Mouse (Mus musculus) limb, embryonic 10.5 days (tissue): ENCODE measurements around the gene Thoc3. TPM values are rescaled to one million over a fixed set of nuclear protein-coding genes. Genes with fewer than 3 reads are reported as not detected.
A peak's percentile ranks its signal among the peaks of the same experiment; 100 is the strongest.
"Not testable (repeated sequence)": the region's sequence is repeated elsewhere in the genome, so short reads cannot be mapped to it uniquely, and the experiment has no call there.

ENCODE experiments used
- DNase-seq: peaks from one replicate; pipeline ENCODE4 v3.0.0-alpha.2; 2017; ENCODE audit warnings: low spot score
- H3K27ac ChIP-seq: fragments of 300-500 bp; sonication (generic); 2 replicates; pipeline ENCODE4 v1.5.1; 2016; ENCODE audit warnings: mild to moderate bottlenecking
- H3K27me3 ChIP-seq: fragments of 300-500 bp; sonication (generic); 2 replicates; pipeline ENCODE4 v1.6.1; 2016; ENCODE audit warnings: low read depth, mild to moderate bottlenecking; ENCODE audit not compliant: poor library complexity, severe bottlenecking
- H3K36me3 ChIP-seq: fragments of 300-500 bp; sonication (generic); 2 replicates; pipeline ENCODE4 v1.6.1; 2016; ENCODE audit warnings: mild to moderate bottlenecking, moderate library complexity
- H3K4me1 ChIP-seq: fragments of 300-500 bp; sonication (generic); 2 replicates; pipeline ENCODE4 v1.6.1; 2016
- H3K4me3 ChIP-seq: fragments of 300-500 bp; sonication (generic); 2 replicates; pipeline ENCODE4 v1.5.1; 2016; ENCODE audit warnings: mild to moderate bottlenecking, moderate library complexity
- H3K9me3 ChIP-seq: fragments of 300-500 bp; sonication (generic); replicated peaks from 2 replicates; pipeline ENCODE4 v1.6.1; 2016; ENCODE audit warnings: mild to moderate bottlenecking
- WGBS: fragments of 180-500 bp; shearing (Covaris S2); methylation state at CpG from one replicate; pipeline ENCODE4 v1.1.7; 2016; 5-methylcytosine and 5-hydroxymethylcytosine counted together
- polyA plus RNA-seq: library from polyadenylated mRNA; unstranded; fragments of >200 nt; fragmentation: Nextera tagmentation; extraction: Ambion mirVana; gene quantifications from 2 replicates; pipeline ENCODE4 v1.2.1, GENCODE M21; 2016

The Thoc3 gene
- polyA plus RNA-seq = 189 and 192 TPM in 2 replicates

DNA sequence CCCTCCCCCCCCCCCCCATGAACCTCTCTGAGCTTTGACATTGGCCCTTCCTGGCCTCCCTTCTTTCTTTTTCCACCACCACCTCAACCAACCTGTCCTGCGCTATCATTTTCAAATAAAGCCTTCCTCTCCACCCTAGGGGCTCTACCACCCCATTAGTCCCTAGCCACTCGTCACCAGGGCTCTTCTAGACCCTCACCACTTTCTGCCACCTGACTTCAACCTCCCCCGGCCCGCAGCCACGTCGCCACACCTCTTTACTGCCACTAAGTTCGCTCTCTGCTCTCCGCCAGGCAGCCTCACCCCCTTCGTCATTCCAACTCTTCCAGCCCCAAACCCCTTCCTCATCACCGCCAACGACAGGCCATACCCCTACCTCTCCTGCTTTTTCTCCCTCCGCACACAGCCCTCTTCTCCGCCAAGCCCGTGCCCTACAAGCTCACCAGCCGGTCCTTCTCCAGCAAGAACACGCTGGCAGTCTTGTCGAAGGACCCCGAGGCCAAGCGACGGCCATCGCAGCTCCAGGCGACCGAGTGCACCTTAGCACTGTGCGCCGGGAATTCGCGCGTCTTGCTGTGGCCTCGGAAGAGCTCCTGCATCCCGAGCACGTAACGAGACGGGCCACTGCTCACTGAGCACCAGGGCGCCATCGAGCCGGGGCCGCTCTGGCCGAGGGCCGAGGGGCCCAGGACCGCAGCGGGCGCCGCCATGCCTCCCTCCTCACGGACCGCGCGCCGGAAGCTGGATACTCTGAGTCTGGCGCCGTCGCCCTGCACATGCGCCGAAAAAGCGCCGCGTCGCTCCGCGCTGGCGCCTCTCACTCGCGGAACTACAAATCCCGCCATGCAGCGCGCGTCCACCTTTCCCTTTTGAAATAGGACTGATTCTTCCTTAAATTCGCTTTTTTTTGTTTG lies at the start of gene Thoc3:
Gene Thoc3, minus strand, starts transcription at position 752 of the 914 bp plus-strand sequence.
- peak within 1 kb of the TSS; percentile 86 for H3K4me3 ChIP-seq
- H3K27me3 ChIP-seq = no peaks in the 10 kb centered on the region
- peak; percentile 92 for DNase-seq
- H3K27ac ChIP-seq = peak within 1 kb of the TSS; percentile 89
- peaks cover 9% of the 10 kb centered on the region for H3K4me1 ChIP-seq
- H3K9me3 ChIP-seq = no peaks in the 10 kb centered on the region; the same call in 1 of the 2 replicates
- WGBS = under 1% methylated on average over 67 of the region's 67 CpGs
- H3K36me3 ChIP-seq = peaks cover 44% of the 10 kb centered on the region

DNA sequence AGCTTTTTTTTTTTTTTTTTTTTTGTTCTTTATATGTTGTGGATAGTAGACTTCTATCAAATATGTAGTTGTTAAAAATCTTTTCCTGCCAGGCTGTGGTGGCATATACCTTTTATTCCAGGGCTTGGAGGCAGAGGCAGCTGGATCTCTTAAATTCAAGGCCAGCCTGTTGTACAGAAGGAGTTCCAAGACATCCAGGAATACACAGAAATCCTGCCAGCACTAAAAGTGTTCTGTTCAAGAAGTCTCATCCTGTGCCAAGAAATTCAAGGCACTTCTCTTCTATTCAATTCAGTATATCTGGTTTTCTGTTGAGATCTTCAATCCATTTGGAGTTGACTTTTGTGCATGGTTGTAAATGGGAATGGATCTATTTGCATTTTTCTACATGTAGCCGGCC lies 37.3 kb upstream of the Thoc3 start:
- 93% methylated on average over 1 of the region's 1 CpGs for WGBS
- no peak for DNase-seq
- H3K27me3 ChIP-seq = 0 out of 2 replicates have a peak, but pooled peaks cover 4% of the 10 kb centered on the region
- no peak overlapping the region for H3K27ac ChIP-seq
- no peak overlapping the region for H3K4me3 ChIP-seq
- H3K4me1 ChIP-seq = peaks cover 25% of the 10 kb centered on the region
- H3K9me3 ChIP-seq = no peaks in the 10 kb centered on the region
- peaks cover 17% of the 10 kb centered on the region for H3K36me3 ChIP-seq

DNA sequence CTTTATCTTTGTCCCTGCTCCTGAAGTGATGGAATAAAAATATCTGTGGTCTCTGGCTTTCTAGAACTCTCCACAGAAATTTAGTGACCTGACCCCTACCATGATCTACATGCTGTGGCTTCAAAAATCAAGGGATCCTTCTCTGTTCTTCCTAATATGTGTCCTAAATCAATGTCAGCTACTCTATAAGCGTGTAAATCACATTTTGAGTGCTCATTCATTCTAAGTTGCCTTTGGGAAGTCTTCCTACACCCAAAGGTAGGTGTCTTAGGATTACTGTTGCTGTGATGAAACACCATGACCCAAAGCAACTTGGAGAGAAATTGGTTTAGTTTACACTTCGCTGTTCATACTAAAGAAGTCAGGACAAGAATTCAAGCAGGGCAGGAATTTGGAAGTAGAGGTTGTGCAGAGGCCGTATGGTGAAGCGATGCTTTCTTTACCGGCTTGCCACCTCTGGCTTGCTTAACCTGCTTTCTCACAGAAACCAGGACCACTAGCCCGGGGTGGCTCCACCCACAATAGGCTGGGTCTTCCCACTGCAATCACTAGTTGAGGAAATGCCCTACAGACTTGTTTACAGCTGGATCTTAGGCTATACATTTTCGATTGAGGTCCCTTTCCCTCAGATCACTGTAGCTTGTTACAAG lies 36.1 kb upstream of the Thoc3 start:
- peak; percentile 45 for DNase-seq
- H3K4me3 ChIP-seq = peak overlapping the region; percentile 85
- no peaks in the 10 kb centered on the region for H3K9me3 ChIP-seq
- H3K36me3 ChIP-seq = peaks cover 17% of the 10 kb centered on the region
- H3K27ac ChIP-seq = peak overlapping the region; percentile 91
- peaks cover 25% of the 10 kb centered on the region for H3K4me1 ChIP-seq
- 0 out of 2 replicates have a peak, but pooled peaks cover 4% of the 10 kb centered on the region for H3K27me3 ChIP-seq
- 28% methylated on average over 7 of the region's 7 CpGs for WGBS

DNA sequence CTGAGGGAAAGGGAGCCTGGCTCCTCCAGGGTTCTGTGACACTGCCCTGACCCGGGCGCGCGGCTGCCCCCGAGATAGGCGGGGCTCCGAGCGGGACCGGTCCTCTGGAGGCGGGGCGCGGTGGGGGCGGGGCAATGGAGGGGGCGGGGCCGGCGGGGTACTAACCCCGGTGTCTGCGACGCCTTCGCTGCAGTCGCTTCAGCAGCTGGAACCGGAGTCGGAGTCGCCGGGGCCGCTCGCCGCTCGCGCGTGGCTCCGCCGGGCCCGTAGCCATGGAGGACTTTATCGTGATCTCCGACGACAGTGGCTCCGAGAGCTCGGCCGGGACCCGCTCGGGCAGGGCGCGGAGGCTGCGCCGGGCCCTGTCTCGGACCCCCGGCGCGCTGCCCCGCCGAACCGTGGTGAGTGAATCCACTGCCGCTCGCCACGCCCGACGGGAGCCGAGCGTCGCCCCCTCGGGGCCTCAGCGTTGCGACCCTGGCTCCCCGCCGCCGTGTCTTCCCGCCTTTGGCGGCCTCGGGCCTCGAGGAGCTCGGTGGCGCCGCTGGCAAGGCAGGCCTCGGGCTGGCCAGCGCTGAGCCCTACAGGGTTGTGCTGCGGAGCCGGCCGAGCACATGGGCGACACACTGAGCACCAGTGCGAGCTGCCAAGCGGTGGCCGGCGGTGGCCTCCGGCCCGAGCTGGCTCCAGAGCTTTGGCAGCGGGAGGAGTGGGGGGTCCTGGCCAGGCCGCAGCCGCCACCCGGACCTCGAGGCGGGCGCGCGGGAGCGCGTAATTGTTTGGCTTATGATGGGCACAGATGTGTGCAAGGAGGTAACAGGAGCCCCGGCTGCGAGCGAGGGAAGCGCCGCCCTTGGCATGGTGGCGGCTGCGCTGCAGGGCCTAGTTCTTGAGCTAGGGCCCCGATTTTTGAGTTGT lies 35.2 kb upstream of the Thoc3 start, which contains the start of gene Simc1:
Gene Simc1, plus strand, starts transcription at position 176 of the 918 bp plus-strand sequence.
- Histone ChIP-seq H3K36me3 (peaks cover 17% of the 10 kb centered on the region), H3K9me3 (no peaks in the 10 kb centered on the region), H3K4me3 (peak within 1 kb of the TSS; percentile 85), H3K27me3 (0 out of 2 replicates have a peak, but pooled peaks cover 4% of the 10 kb centered on the region), H3K4me1 (peaks cover 25% of the 10 kb centered on the region), H3K27ac (peak within 1 kb of the TSS; percentile 91)
- WGBS = under 1% methylated on average over 96 of the region's 105 CpGs
- peak; percentile 92 for DNase-seq

DNA sequence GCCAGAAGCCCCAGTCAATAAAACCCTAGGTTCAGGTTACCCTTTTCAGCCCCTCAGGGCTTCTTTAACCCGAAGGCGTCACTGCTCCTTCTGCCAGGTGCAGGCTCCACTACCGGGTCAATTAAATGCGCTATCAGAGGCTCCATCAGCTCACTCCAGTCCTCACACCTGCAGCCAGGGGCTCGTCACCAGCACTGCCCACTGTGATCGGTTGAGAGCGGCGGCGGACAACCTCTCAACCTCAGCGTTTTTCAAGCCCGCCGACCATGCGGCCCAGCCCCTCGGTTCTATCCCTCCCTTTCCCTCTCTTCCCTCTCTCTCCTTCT lies 34.6 kb upstream of the Thoc3 start:
- Histone ChIP-seq H3K27ac (peak overlapping the region; percentile 91), H3K27me3 (0 out of 2 replicates have a peak, but pooled peaks cover 4% of the 10 kb centered on the region), H3K36me3 (peaks cover 14% of the 10 kb centered on the region), H3K9me3 (no peaks in the 10 kb centered on the region), H3K4me3 (peak overlapping the region; percentile 85), H3K4me1 (peaks cover 25% of the 10 kb centered on the region)
- WGBS = 0% methylated on average over 14 of the region's 14 CpGs
- no peak for DNase-seq

DNA sequence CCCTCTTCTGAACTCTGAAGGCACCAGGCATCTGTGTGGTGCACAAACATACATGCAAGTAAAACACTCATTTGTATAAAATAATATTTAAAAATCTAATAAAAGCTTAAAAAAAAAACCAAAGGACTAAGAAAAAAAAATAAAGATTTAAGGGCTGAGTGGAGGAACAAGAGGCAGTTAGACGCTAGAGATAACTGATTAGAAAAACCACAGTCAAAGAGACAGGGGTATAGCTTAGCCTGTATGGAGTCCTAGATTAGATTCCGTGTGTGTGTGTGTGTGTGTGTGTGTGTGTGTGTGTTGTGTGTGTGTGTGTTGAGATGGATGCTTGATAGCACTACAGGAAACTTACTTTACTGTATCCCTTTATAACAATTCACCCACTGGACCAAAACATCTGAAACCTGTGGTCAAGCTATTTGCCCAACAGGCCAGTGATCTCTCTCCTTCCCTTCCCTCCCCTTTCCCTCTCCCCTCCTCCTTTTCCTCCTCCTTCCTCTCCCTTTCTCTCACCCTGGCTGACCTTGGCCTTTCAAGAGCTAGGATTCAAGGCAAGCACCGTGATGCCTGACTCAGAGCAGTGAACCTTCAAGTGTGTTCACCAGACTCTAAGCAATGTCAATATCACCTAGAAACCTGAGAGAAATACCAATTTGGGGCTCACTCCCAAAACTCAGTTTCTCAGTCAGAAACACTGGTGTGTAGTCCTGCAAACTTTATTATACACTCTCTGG lies 33.5 kb upstream of the Thoc3 start:
- 55% methylated on average over 3 of the region's 3 CpGs for WGBS
- H3K27ac ChIP-seq = no peak overlapping the region
- H3K4me1 ChIP-seq = peaks cover 25% of the 10 kb centered on the region
- peaks cover 10% of the 10 kb centered on the region for H3K36me3 ChIP-seq
- H3K9me3 ChIP-seq = no peaks in the 10 kb centered on the region
- H3K27me3 ChIP-seq = 0 out of 2 replicates have a peak, but pooled peaks cover 4% of the 10 kb centered on the region
- no peak for DNase-seq
- no peak overlapping the region for H3K4me3 ChIP-seq

DNA sequence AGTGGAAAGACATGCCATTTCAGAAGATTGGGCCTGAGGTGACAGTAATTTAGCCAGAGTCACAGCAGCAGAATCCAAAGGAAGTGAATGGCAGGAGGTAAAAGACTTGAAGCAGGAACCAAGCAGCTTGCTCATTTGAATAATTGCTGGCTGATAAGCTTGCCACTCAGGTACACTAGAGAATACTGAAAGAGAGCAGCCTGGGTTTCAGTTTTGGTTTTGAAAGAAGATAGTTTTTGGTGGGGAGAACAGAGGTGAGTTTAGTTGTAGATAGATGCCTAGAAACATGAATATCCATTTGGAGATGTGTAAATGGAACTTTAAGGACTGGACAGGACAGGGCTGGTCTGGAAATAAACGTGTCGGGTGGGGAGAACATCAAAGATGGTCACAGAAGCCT lies 32.7 kb upstream of the Thoc3 start:
- H3K36me3 ChIP-seq = peaks cover 5% of the 10 kb centered on the region; the same call in 1 of the 2 replicates
- no peak for DNase-seq
- no peak overlapping the region for H3K27ac ChIP-seq
- peaks cover 29% of the 10 kb centered on the region for H3K4me1 ChIP-seq
- WGBS = 74% methylated on average over 2 of the region's 2 CpGs
- H3K27me3 ChIP-seq = 0 out of 2 replicates have a peak, but pooled peaks cover 4% of the 10 kb centered on the region
- no peaks in the 10 kb centered on the region for H3K9me3 ChIP-seq
- no peak overlapping the region for H3K4me3 ChIP-seq

DNA sequence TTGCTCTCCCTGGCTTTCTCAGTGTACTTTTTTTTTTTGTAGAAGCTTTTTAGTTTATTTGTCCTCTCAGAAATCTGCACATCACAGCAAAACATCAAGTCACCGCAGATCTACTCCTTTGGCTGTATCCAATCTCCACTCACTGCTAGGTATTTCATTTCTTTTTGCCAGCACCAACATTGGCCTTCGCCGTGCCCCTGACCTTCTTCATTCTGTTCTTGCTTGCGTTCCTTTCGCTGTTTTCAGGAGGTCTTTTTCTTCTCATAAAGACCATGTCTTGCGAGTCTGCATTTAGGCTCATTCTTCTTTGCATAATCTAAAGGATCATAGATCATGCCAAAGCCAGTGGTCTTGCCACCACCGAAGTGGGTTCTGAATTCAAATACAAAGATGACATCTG lies 30.9 kb upstream of the Thoc3 start:
- not testable (repeated sequence) for H3K27ac ChIP-seq, DNase-seq, H3K9me3 ChIP-seq, H3K36me3 ChIP-seq, H3K27me3 ChIP-seq, H3K4me3 ChIP-seq
- WGBS = 89% methylated on average over 7 of the region's 7 CpGs
- H3K4me1 ChIP-seq = peaks cover 31% of the 10 kb centered on the region

DNA sequence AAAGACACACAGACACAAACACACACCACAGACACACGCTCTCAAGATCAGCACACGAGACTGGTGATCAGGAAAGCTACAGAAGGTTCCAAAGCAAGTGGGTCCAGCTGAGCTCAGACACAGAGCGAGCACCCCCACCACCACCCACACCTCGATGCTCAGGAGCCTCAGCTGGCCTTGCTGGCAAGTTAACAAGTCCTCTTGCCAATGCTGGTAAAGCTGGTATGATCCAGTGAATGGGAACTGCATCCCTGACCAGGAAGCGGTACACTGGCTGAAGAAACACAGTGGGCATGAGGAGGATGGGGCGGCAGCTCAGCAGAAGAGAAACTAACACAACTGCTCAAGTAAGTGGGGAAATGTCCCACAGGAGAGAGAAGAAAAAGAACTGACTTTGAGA lies 22.7 kb upstream of the Thoc3 start:
- no peak for DNase-seq
- H3K4me1 ChIP-seq = peaks cover 14% of the 10 kb centered on the region
- H3K36me3 ChIP-seq = no peaks in the 10 kb centered on the region
- no peak overlapping the region for H3K27ac ChIP-seq
- H3K4me3 ChIP-seq = no peak overlapping the region
- no peaks in the 10 kb centered on the region for H3K9me3 ChIP-seq
- 89% methylated on average over 6 of the region's 6 CpGs for WGBS
- no peaks in the 10 kb centered on the region for H3K27me3 ChIP-seq

DNA sequence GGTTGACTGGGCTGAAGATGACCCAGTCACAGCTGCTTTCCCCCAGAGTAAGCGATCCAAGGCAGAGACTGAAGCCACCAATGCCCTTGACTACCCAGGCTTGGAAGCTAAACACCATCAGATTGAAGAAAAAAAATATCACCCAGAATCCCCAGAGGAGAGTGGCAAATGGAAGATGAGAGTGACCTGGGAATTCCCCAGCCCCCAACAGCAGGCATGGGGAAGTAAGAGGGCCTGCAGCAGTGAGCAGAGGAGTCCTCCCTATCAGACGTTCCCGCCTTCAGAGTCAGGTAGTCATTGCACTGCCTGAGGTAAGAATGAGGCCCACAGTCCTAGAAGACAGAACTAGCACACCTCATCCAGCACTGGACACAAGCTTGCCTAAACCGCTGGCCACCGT lies 21.8 kb upstream of the Thoc3 start:
- Histone ChIP-seq H3K27ac (no peak overlapping the region), H3K4me3 (no peak overlapping the region), H3K36me3 (no peaks in the 10 kb centered on the region), H3K4me1 (peaks cover 7% of the 10 kb centered on the region), H3K27me3 (no peaks in the 10 kb centered on the region), H3K9me3 (no peaks in the 10 kb centered on the region)
- no peak for DNase-seq
- 85% methylated on average over 5 of the region's 5 CpGs for WGBS

DNA sequence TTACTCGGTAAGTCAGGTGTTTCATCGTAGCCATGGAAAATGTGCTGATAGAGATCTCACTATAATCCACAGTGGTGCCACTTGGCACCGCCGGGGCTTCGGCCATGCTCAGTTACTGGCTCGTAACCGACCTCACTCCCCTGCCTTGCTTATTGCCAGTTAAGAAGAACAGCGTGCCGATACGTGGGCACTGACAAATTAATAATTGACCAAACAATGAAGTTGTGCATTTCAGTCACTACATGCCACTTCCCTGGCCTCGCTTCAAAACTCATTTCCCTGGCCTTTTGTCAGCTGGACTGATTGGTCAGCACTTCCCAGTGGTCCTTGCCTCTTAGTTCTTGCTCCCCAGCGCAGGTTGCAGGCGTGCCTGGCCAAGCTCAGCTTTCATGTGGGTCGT lies 12.8 kb upstream of the Thoc3 start:
- 88% methylated on average over 14 of the region's 14 CpGs for WGBS
- Histone ChIP-seq H3K27me3 (no peaks in the 10 kb centered on the region), H3K9me3 (no peaks in the 10 kb centered on the region), H3K4me1 (no peaks in the 10 kb centered on the region), H3K36me3 (no peaks in the 10 kb centered on the region), H3K4me3 (no peak overlapping the region), H3K27ac (no peak overlapping the region)
- DNase-seq = no peak

DNA sequence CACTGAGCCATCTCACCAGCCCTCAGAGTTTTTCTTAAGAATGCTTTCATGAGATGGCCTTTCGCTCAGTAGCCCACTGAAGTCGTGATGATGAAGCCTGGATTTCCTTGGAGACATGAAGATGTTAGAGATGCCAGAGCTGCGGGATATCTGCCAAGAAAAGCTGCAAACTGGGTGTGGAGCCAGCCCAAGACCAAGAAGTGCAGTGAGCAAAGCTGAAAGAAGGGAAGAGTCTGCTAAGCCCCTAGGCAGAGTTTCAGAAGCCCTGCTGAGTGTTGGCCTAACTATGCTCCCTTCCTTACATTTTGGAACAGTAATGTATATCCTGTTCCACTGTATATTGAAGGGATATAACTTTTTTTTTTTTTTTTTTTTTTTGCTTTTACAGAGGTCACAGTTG lies 10.6 kb upstream of the Thoc3 start:
- H3K4me3 ChIP-seq = no peak overlapping the region
- H3K27ac ChIP-seq = no peak overlapping the region
- no peaks in the 10 kb centered on the region for H3K27me3 ChIP-seq
- H3K36me3 ChIP-seq = no peaks in the 10 kb centered on the region
- DNase-seq = no peak
- no peaks in the 10 kb centered on the region for H3K4me1 ChIP-seq
- WGBS = 66% methylated on average over 3 of the region's 3 CpGs
- no peaks in the 10 kb centered on the region for H3K9me3 ChIP-seq
